Mouse (Mus musculus): Measurements from ENCODE around the gene Zfp383.
"Not testable (repeated sequence)": the region's sequence is repeated elsewhere in the genome, so short reads cannot be mapped to it uniquely, and the experiment has no call there.

Gene Zfp383

GRCm38 (mm10) chr7:29938856-29939255, 30.8 kb downstream of the Zfp383 start:
- no peak for DNase-seq (ENCODE audit: low read depth in 1 of 2, low spot score in 2 of 2)

DNA sequence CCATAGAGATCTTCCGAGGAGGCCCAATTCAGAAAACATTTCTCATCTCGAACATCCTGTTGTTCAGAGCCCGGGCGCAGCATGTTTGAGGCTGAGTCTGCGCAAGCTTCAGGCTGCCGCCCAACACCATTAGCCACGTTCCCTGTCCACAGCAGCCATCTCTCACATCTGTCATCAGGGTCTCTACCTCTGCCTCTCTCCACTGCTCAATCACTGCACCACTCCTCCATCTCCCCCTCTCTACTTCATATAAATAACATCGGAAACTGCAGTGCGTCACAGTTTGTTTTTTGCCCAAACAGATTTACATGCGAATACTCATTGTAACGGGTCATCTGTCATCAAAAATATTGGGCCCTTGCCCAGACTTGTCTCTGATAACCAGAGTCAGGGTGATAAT, 33.0 kb downstream of the Zfp383 start:
- no peak for DNase-seq (ENCODE audit: low read depth in 1 of 2, low spot score in 2 of 2)

DNA sequence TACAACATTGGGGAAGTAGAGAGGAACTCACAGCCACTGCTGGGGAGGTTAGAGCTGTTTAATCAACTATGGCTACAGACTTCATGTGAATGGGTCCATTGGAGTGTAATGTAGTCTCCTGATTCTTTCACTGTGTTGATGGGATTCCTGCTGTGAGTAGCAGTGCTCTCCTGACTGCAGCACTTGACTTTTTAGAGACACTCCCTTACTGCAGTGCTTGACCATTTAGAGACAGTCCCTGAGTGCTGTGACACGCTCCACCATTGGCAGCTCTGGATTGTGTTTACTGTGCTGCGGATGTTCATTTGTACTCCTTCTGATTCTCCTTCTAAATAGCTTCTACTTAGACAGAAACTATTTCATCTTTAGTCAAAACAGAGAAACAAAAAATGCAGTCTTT, 34.7 kb downstream of the Zfp383 start:
- DNase-seq (ENCODE audit: low read depth in 1 of 2, low spot score in 2 of 2) = no peak

GRCm38 (mm10) chr7:29943720-29944119, 35.7 kb downstream of the Zfp383 start:
- no peak for DNase-seq (ENCODE audit: low read depth in 1 of 2, low spot score in 2 of 2)

GRCm38 (mm10) chr7:29944201-29944600, 36.2 kb downstream of the Zfp383 start:
- no peak for DNase-seq (ENCODE audit: low read depth in 1 of 2, low spot score in 2 of 2)

DNA sequence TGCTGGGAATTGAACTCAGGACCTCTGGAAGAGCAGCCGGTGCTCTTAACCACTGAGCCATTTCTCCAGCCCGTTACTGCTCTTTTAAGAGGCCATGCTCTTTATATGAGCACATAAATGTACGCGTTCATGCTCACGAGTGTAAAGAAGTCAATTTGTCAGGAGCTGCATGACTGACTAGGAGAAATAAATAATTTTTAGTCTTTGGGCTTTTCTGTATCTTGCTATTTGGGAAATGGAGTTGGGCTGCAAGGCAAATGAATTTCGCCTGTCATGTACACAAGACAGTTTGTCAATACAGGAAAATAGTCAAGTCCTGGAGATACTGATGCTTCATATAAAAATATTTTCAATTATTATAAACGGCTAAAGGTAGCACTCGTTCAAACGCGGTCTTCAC, 45.1 kb downstream of the Zfp383 start:
- DNase-seq (ENCODE audit: low read depth in 1 of 2, low spot score in 2 of 2) = no peak

- peak; percentile 20 to 45 for DNase-seq (ENCODE audit: low read depth in 1 of 2, low spot score in 2 of 2)
Measured at GRCm38 (mm10) chr7:29953513-29954401, 45.7 kb downstream of the Zfp383 start, which contains the start of gene Zfp74. Zfp74 (minus strand) TSS chr7:29954089.

- no peak for DNase-seq (ENCODE audit: low read depth in 1 of 2, low spot score in 2 of 2)
Measured at GRCm38 (mm10) chr7:29954731-29955130, 46.7 kb downstream of the Zfp383 start.

- DNase-seq (ENCODE audit: low read depth in 1 of 2, low spot score in 2 of 2) = no peak
Measured at GRCm38 (mm10) chr7:29956257-29956656, 48.2 kb downstream of the Zfp383 start.

DNA sequence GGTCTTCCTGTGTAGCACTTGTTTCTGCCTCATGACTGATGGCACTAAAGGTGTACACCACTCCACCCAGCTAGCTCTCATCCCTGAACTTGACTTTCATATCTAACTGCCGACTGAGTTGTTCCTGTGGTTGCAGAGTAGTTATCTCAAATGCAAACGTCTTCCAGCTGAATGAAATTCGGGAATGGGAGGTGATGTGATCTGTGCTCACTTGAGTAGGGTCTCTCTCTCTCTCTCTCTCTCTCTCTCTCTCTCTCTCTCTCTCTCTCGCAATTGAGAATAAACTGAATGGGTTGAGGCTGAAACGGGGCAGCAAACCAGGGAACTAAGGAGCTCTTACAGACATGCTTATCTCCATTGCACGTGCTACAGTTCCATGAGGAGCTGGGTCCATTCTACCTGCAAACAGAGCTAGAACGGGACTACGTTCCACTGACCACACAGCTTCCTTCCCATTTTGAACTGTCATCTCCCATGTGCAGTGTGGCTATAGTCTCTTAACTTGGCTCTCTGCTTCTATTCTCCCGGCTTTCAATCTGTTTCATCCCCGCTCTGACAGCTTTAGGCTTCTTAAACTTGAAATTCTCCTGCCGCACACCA, 50.2 kb downstream of the Zfp383 start:
- DNase-seq (ENCODE audit: low read depth in 1 of 2, low spot score in 2 of 2) = no peak

GRCm38 (mm10) chr7:29959004-29959403, 51.0 kb downstream of the Zfp383 start:
- no peak for DNase-seq (ENCODE audit: low read depth in 1 of 2, low spot score in 2 of 2)

GRCm38 (mm10) chr7:29965115-29965810, 57.2 kb downstream of the Zfp383 start:
- DNase-seq (ENCODE audit: low read depth in 1 of 2, low spot score in 2 of 2) = not testable (repeated sequence)

All from monocyte, adult 2 months (primary cell).